Comparison of ENCODE assay signal across 10 mouse cellular contexts in the genomic region with DNA sequence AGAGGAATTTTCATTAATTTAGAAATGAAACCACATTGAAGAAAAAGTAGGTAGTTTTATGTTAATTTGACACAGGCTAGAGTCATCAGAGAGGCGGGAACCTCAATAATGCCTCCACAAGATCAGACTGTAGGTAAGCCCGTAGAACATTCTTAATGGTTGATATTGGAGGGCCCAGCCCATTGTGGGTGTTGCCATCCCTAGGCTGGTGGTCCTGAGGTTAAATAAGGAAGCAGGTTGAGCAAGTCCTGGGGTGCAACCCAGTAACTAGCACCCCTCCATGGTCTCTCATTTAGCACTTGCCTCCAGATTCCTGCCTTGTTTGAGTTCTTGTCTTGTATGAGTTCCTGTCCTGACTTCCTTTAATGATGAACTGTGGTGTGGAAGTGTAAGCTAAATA. TPM values are rescaled to one million over a fixed set of nuclear protein-coding genes. Genes with fewer than 3 reads are reported as not detected.
A peak's percentile ranks its signal among the peaks of the same experiment; 100 is the strongest.
DNase-seq lines count a peak whose midpoint lies in the region; ATAC-seq and TF ChIP-seq lines count a peak whose summit lies in the region.
"Had no signal": no experiment of that assay in that cellular context is flagged by ENCODE, and none has a peak within 500 bp of the region (broad histone marks: within the 10 kb centered on the region; RNA-seq: fewer than 3 reads in every experiment).

No protein-coding gene starts in this region.

- no peaks in the 10 kb centered on the region for H3K4me1 ChIP-seq in liver, embryonic 11.5 days (replicated peaks; ENCODE audit: control insufficient read depth, insufficient read depth, low read length)
- H3K4me1 ChIP-seq in embryonic facial prominence, embryonic 14.5 days (ENCODE audit: control insufficient read depth, insufficient read depth, low read length), result peaks cover 9% of the 10 kb centered on the region; the same call in 1 of the 2 replicates
- H3K4me1 ChIP-seq in hindbrain, postnatal 0 days (ENCODE audit: insufficient read depth, low read length), result peaks cover 14% of the 10 kb centered on the region
- H3K4me1 ChIP-seq in neural tube, embryonic 13.5 days (replicated peaks), result peaks cover 58% of the 10 kb centered on the region

- H3K27me3 ChIP-seq in liver, embryonic 11.5 days (replicated peaks; ENCODE audit: control insufficient read depth, insufficient read depth, low read length), result peaks cover 9% of the 10 kb centered on the region
- peaks cover 36% of the 10 kb centered on the region for H3K27me3 ChIP-seq in embryonic facial prominence, embryonic 14.5 days (replicated peaks; ENCODE audit: control insufficient read depth, insufficient read depth, low read length)
- no peaks in the 10 kb centered on the region for H3K27me3 ChIP-seq in hindbrain, postnatal 0 days (ENCODE audit: insufficient read depth, low read length)
- no peaks in the 10 kb centered on the region for H3K27me3 ChIP-seq in neural tube, embryonic 13.5 days

- TF ChIP-seq CTCF in hindbrain, postnatal 0 days (IDR thresholded peaks at IDR 0.05; ENCODE audit: low read depth), result no peak

- H3K4me2 ChIP-seq in liver, embryonic 11.5 days, result peak overlapping the region; percentile 100; the same call in 1 of the 2 replicates
- H3K4me2 ChIP-seq in embryonic facial prominence, embryonic 14.5 days (ENCODE audit: low read depth, low read length), result peak overlapping the region; percentile 99
- H3K4me2 ChIP-seq in hindbrain, postnatal 0 days (ENCODE audit: low read depth, low read length), result peak overlapping the region; percentile 79
- peak overlapping the region; percentile 66 for H3K4me2 ChIP-seq in neural tube, embryonic 13.5 days

- 62% methylated on average over 2 of the region's 2 CpGs for WGBS in liver, embryonic 11.5 days
- 66% methylated on average over 2 of the region's 2 CpGs for WGBS in embryonic facial prominence, embryonic 14.5 days
- WGBS in hindbrain, postnatal 0 days, result 48% methylated on average over 2 of the region's 2 CpGs
- WGBS in neural tube, embryonic 13.5 days, result 37% methylated on average over 2 of the region's 2 CpGs

- intact Hi-C loops in left cerebral cortex, postnatal 14 days (cut with DNase I), result loop anchor here (5.0 kb wide), 1 partner anchor 41 kb away; no protein-coding TSS in a partner anchor

- H3K36me3 ChIP-seq in liver, embryonic 11.5 days (ENCODE audit: control insufficient read depth, insufficient read depth, low read length), result no peaks in the 10 kb centered on the region
- H3K36me3 ChIP-seq in embryonic facial prominence, embryonic 14.5 days (ENCODE audit: control insufficient read depth, insufficient read depth, low read length), result no peaks in the 10 kb centered on the region
- no peaks in the 10 kb centered on the region for H3K36me3 ChIP-seq in hindbrain, postnatal 0 days (ENCODE audit: insufficient read depth, low read length)
- no peaks in the 10 kb centered on the region for H3K36me3 ChIP-seq in neural tube, embryonic 13.5 days

- no peak for ATAC-seq in liver, embryonic 11.5 days (replicated peaks; ENCODE audit: low FRiP score)
- ATAC-seq in embryonic facial prominence, embryonic 14.5 days (ENCODE audit: low read depth), result no peak
- no peak for ATAC-seq in hindbrain, postnatal 0 days
- ATAC-seq in neural tube, embryonic 13.5 days (ENCODE audit: low read depth), result no peak

- H3K4me3 ChIP-seq in liver, embryonic 11.5 days (ENCODE audit: low read depth, low read length), result no peak overlapping the region
- peak overlapping the region; percentile 76 for H3K4me3 ChIP-seq in embryonic facial prominence, embryonic 14.5 days (ENCODE audit: low read depth, low read length)
- H3K4me3 ChIP-seq in hindbrain, postnatal 0 days (ENCODE audit: low read length), result peak overlapping the region; percentile 96
- H3K4me3 ChIP-seq in neural tube, embryonic 13.5 days, result peak overlapping the region; percentile 94

- H3K9me3 ChIP-seq in liver, embryonic 11.5 days (ENCODE audit: control insufficient read depth, low read length), result no peaks in the 10 kb centered on the region
- no peaks in the 10 kb centered on the region for H3K9me3 ChIP-seq in embryonic facial prominence, embryonic 14.5 days (ENCODE audit: control insufficient read depth, low read length)
- H3K9me3 ChIP-seq in hindbrain, postnatal 0 days (ENCODE audit: low read length), result no peaks in the 10 kb centered on the region
- H3K9me3 ChIP-seq in neural tube, embryonic 13.5 days, result no peaks in the 10 kb centered on the region

- DNase-seq in liver, embryonic 11.5 days (ENCODE audit: low spot score), result no peak
- DNase-seq in liver, result no peak
- no peak for DNase-seq in embryonic facial prominence, embryonic 14.5 days (ENCODE audit: low spot score)
- DNase-seq in hindbrain, postnatal 0 days (ENCODE audit: low spot score), result no peak
- DNase-seq in thymus, postnatal 14 days, result no peak
- DNase-seq in left cerebral cortex, postnatal 14 days (ENCODE audit: low spot score in 2 of 2), result no peak
- no peak for DNase-seq in cerebellum, postnatal 10 days
- DNase-seq: kidney, adult 18-20 months had no signal

- H3K27ac ChIP-seq in liver, embryonic 11.5 days (ENCODE audit: low read depth, low read length), result no peak overlapping the region
- no peak overlapping the region for H3K27ac ChIP-seq in embryonic facial prominence, embryonic 14.5 days (replicated peaks; ENCODE audit: low read depth, low read length)
- 0 out of 2 replicates have a peak overlapping the region, but pooled peaks have one; percentile 97 for H3K27ac ChIP-seq in hindbrain, postnatal 0 days
- peak overlapping the region; percentile 99 for H3K27ac ChIP-seq in neural tube, embryonic 13.5 days (replicated peaks)
- H3K27ac ChIP-seq: macrophage had no signal

- H3K9ac ChIP-seq in liver, embryonic 11.5 days (ENCODE audit: low read depth, low read length), result no peak overlapping the region
- no peak overlapping the region for H3K9ac ChIP-seq in embryonic facial prominence, embryonic 14.5 days (ENCODE audit: low read depth, low read length)
- peak overlapping the region; percentile 98; the same call in 1 of the 2 replicates for H3K9ac ChIP-seq in hindbrain, postnatal 0 days (replicated peaks; ENCODE audit: low read length)
- H3K9ac ChIP-seq in neural tube, embryonic 13.5 days, result peak overlapping the region; percentile 98

RNA-seq across cellular contexts. Expression of a gene that starts 1.5 kb away (rescaled TPM):
- 0.49 and 0.64 TPM in 2 replicates for polyA plus RNA-seq in liver, embryonic 11.5 days (2014; fragmentation: Nextera tagmentation; extraction: Ambion mirVana)
- polyA plus RNA-seq in embryonic facial prominence, embryonic 14.5 days (2014; fragmentation: Nextera tagmentation; extraction: Ambion mirVana), result 2.7 and 3.1 TPM in 2 replicates
- 59.5 and 60.3 TPM in 2 replicates for total RNA-seq in hindbrain, postnatal 0 days (2014; rRNA removed)
- 14.5 and 15.0 TPM in 2 replicates for polyA plus RNA-seq in hindbrain, postnatal 0 days (2015; fragmentation: Nextera tagmentation; extraction: Ambion mirVana)
- 14.7 and 15.2 TPM in 2 replicates for polyA plus RNA-seq in neural tube, embryonic 13.5 days (2015; fragmentation: Nextera tagmentation; extraction: Ambion mirVana)
- total RNA-seq in left cerebral cortex, postnatal 14 days (2021), result 10 to 100 TPM; 49.9 to 51.7 TPM

Comparison
In these comparisons a context has a peak if more than half of its experiments do, and no peak if none do; other contexts are left out.
1. H3K27ac ChIP-seq: peak in hindbrain, postnatal 0 days (single experiment) and neural tube, embryonic 13.5 days (single experiment); none in liver, embryonic 11.5 days (single experiment) and embryonic facial prominence, embryonic 14.5 days (single experiment).
2. H3K9ac ChIP-seq: peak in hindbrain, postnatal 0 days (single experiment) and neural tube, embryonic 13.5 days (single experiment); none in liver, embryonic 11.5 days (single experiment) and embryonic facial prominence, embryonic 14.5 days (single experiment).
3. Peak in every context shown above with its lines, with median percentiles within 50 percentile points of each other: H3K4me2 ChIP-seq.